Mouse (Mus musculus) kidney, adult 2 months (tissue): ENCODE measurements around the gene Gm10134.

ENCODE experiments used
- CTCF ChIP-seq: fragments of 200-500 bp; conservative IDR thresholded peaks from 2 replicates; pipeline ENCODE4 v1.5.1; 2011; ENCODE audit warnings: low read depth, mild to moderate bottlenecking, control low read depth, low read length, moderate library complexity, mixed read lengths; ENCODE audit not compliant: insufficient read depth, insufficient read length
- POLR2A ChIP-seq: fragments of 200-500 bp; IDR thresholded peaks from one replicate; pipeline ENCODE4 v1.6.1; 2011; ENCODE audit warnings: low read depth, low read length, control low read depth

DNA sequence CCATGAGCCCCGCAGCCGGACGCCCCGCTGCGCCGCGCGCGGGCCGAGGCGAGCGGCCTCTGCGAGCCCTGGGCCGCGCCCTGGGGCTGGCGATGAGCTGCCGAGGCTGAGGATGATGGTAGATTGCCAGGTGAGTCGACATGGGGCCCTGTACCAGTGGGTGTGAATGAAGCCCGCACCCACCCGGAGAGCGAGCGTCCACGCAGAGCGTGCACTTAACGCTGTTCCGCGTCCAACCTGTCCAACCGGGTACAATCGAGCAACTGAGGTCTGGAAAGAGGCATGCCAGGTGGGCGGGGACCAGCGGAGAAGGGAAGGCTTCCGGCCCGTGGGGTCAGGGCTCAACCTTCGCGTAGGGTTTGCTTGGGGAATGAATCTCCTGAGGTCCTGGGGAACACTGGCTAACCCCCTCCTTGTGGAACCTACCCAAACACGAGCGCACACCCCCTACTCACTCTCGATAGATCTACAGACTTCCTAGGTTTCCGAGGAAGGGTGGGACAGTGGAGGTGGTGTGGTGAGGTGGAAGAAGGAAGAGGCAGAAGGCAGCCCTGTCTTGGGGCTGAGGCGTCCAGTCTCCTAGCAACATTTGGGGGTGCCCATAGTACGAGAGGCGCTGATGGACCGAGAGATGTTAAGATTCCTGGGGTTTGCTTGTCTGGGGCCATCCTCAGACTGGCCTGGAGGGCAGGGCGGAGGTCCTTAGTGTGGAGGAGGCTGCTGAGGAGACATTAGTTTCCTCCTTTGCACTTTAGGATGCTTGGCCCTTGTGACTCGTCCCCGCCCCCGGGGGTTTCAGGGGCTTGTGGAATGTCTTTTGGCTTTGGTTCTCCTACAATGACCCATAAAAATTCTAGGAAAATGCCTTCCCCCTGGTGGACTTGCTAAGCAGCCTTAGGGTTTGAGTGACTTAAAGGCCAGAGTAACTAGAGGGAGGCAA lies 7.8 kb downstream of the Gm10134 start:
- TF ChIP-seq CTCF (no peak), POLR2A (no peak)
